Mouse (Mus musculus) forebrain, embryonic 16.5 days (tissue): ENCODE measurements at regions not wholly inside any gene's neighbourhood (a gene's known extent, or its start where the extent isn't known, plus 50 kb on each side); places are given as distances from the start of the nearest gene placed in this dataset.

Experiments
- ATAC-seq: fragments of 200-750 bp; cut with Nextera tagmentation; 2 replicates; pipeline ENCODE4 v1.8.0; 2017; ENCODE audit warnings: mild to moderate bottlenecking, moderate library complexity
- H3K27ac ChIP-seq: fragments of 300-500 bp; sonication (generic); 2 replicates; pipeline ENCODE4 v1.5.1; 2014; ENCODE audit warnings: low read length, control low read depth
- H3K27me3 ChIP-seq: fragments of 300-500 bp; sonication (generic); replicated peaks from 2 replicates; pipeline ENCODE4 v1.6.1; 2014; ENCODE audit warnings: low read length; ENCODE audit not compliant: control insufficient read depth, insufficient read depth
- H3K36me3 ChIP-seq: fragments of 300-500 bp; sonication (generic); 2 replicates; pipeline ENCODE4 v1.6.1; 2014; ENCODE audit not compliant: control insufficient read depth, insufficient read depth
- H3K4me1 ChIP-seq: fragments of 300-500 bp; sonication (generic); replicated peaks from 2 replicates; pipeline ENCODE4 v1.6.1; 2014; ENCODE audit warnings: low read length; ENCODE audit not compliant: control insufficient read depth, insufficient read depth
- H3K4me2 ChIP-seq: fragments of 300-500 bp; sonication (generic); 2 replicates; pipeline ENCODE4 v1.6.1; 2014; ENCODE audit warnings: mild to moderate bottlenecking, low read length, control low read depth
- H3K4me3 ChIP-seq: fragments of 300-500 bp; sonication (generic); replicated peaks from 2 replicates; pipeline ENCODE4 v1.5.1; 2014; ENCODE audit warnings: mild to moderate bottlenecking, low read length, control low read depth
- H3K9ac ChIP-seq: fragments of 300-500 bp; sonication (generic); replicated peaks from 2 replicates; pipeline ENCODE4 v1.6.1; 2014; ENCODE audit warnings: low read depth, low read length, control low read depth
- H3K9me3 ChIP-seq: fragments of 300-500 bp; sonication (generic); 2 replicates; pipeline ENCODE4 v1.6.1; 2016; ENCODE audit warnings: low read length; ENCODE audit not compliant: control insufficient read depth
- WGBS: fragments of 180-500 bp; shearing (Covaris S2); extraction: QIAGEN DNeasy Blood & Tissue Kit; methylation state at CpG from one replicate; pipeline ENCODE4 v1.1.7; 2014; 5-methylcytosine and 5-hydroxymethylcytosine counted together

GRCm38 (mm10) chr8:126662797-126663784, 69.3 kb upstream of the Irf2bp2 start:
- Histone ChIP-seq H3K9me3 (no peaks in the 10 kb centered on the region), H3K9ac (0 out of 2 replicates have a peak overlapping the region, but pooled peaks have one; percentile 39), H3K27me3 (no peaks in the 10 kb centered on the region), H3K4me1 (peaks cover 85% of the 10 kb centered on the region), H3K4me3 (no peak overlapping the region), H3K4me2 (no peak overlapping the region), H3K27ac (peak overlapping the region; percentile 38; the same call in 1 of the 2 replicates), H3K36me3 (no peaks in the 10 kb centered on the region)
- ATAC-seq: no peak
- 38% methylated on average over 14 of the region's 14 CpGs for WGBS

- Histone ChIP-seq H3K4me3 (no peak overlapping the region), H3K4me1 (peaks cover 75% of the 10 kb centered on the region), H3K27me3 (no peaks in the 10 kb centered on the region), H3K4me2 (no peak overlapping the region), H3K9ac (no peak overlapping the region), H3K9me3 (no peaks in the 10 kb centered on the region), H3K27ac (no peak overlapping the region; the same call in 1 of the 2 replicates), H3K36me3 (no peaks in the 10 kb centered on the region)
- WGBS: 34% methylated on average over 5 of the region's 5 CpGs
- no peak for ATAC-seq
Measured at GRCm38 (mm10) chr8:126662151-126662550, 68.4 kb upstream of the Irf2bp2 start.

GRCm38 (mm10) chr8:126661511-126662142, 67.8 kb upstream of the Irf2bp2 start:
- Histone ChIP-seq H3K9me3 (no peaks in the 10 kb centered on the region), H3K4me3 (no peak overlapping the region), H3K4me1 (peaks cover 70% of the 10 kb centered on the region), H3K9ac (peak overlapping the region; percentile 47; the same call in 1 of the 2 replicates), H3K36me3 (no peaks in the 10 kb centered on the region), H3K27me3 (no peaks in the 10 kb centered on the region), H3K27ac (peak overlapping the region; percentile 80), H3K4me2 (peak overlapping the region; percentile 38; the same call in 1 of the 2 replicates)
- WGBS: 19% methylated on average over 14 of the region's 14 CpGs
- 0 out of 2 replicates have a peak, but pooled peaks have one; percentile 2 for ATAC-seq

- Histone ChIP-seq H3K9ac (peak overlapping the region; percentile 47), H3K27me3 (no peaks in the 10 kb centered on the region), H3K9me3 (no peaks in the 10 kb centered on the region), H3K4me3 (no peak overlapping the region), H3K4me2 (peak overlapping the region; percentile 38), H3K36me3 (no peaks in the 10 kb centered on the region), H3K4me1 (peaks cover 65% of the 10 kb centered on the region), H3K27ac (peak overlapping the region; percentile 80)
- WGBS: 1% methylated on average over 8 of the region's 12 CpGs
- ATAC-seq: peak; percentile 36
Measured at GRCm38 (mm10) chr8:126660658-126661316, 67.0 kb upstream of the Irf2bp2 start.

GRCm38 (mm10) chr8:126659691-126660657, 66.2 kb upstream of the Irf2bp2 start:
- peak; percentile 18; the same call in 1 of the 2 replicates for ATAC-seq
- no peaks in the 10 kb centered on the region for H3K27me3 ChIP-seq
- peak overlapping the region; percentile 33 for H3K9ac ChIP-seq

GRCm38 (mm10) chr8:126657546-126657945, 63.8 kb upstream of the Irf2bp2 start:
- no peak overlapping the region for H3K9ac ChIP-seq
- no peaks in the 10 kb centered on the region for H3K27me3 ChIP-seq
- H3K4me1 ChIP-seq: peaks cover 33% of the 10 kb centered on the region
- no peak overlapping the region for H3K27ac ChIP-seq
- 77% methylated on average over 6 of the region's 6 CpGs for WGBS
- ATAC-seq: no peak
- no peak overlapping the region for H3K4me2 ChIP-seq
- H3K4me3 ChIP-seq: no peak overlapping the region
- H3K9me3 ChIP-seq: no peaks in the 10 kb centered on the region
- H3K36me3 ChIP-seq: no peaks in the 10 kb centered on the region

More at GRCm38 (mm10) chr8:126659691-126660657, 66.2 kb upstream of the Irf2bp2 start:
- peak overlapping the region; percentile 38 for H3K4me2 ChIP-seq
- peak overlapping the region; percentile 65 for H3K27ac ChIP-seq
- H3K4me3 ChIP-seq: no peak overlapping the region
- 33% methylated on average over 12 of the region's 12 CpGs for WGBS
- H3K4me1 ChIP-seq: peaks cover 57% of the 10 kb centered on the region
- no peaks in the 10 kb centered on the region for H3K36me3 ChIP-seq
- H3K9me3 ChIP-seq: no peaks in the 10 kb centered on the region

- no peaks in the 10 kb centered on the region for H3K9me3 ChIP-seq
- ATAC-seq: no peak
- H3K4me2 ChIP-seq: no peak overlapping the region
- no peak overlapping the region for H3K9ac ChIP-seq
- H3K36me3 ChIP-seq: no peaks in the 10 kb centered on the region
- 86% methylated on average over 10 of the region's 10 CpGs for WGBS
- peaks cover 25% of the 10 kb centered on the region for H3K4me1 ChIP-seq
- no peak overlapping the region for H3K4me3 ChIP-seq
- H3K27me3 ChIP-seq: no peaks in the 10 kb centered on the region
- no peak overlapping the region for H3K27ac ChIP-seq
Measured at GRCm38 (mm10) chr8:126656554-126657260, 62.9 kb upstream of the Irf2bp2 start.

- H3K4me3 ChIP-seq: no peak overlapping the region
- no peaks in the 10 kb centered on the region for H3K9me3 ChIP-seq
- no peak overlapping the region for H3K4me2 ChIP-seq
- H3K36me3 ChIP-seq: no peaks in the 10 kb centered on the region
- 54% methylated on average over 2 of the region's 2 CpGs for WGBS
- peaks cover 13% of the 10 kb centered on the region for H3K4me1 ChIP-seq
- no peak for ATAC-seq
- H3K27ac ChIP-seq: no peak overlapping the region
- no peaks in the 10 kb centered on the region for H3K27me3 ChIP-seq
- H3K9ac ChIP-seq: no peak overlapping the region
Measured at GRCm38 (mm10) chr8:126655565-126655964, 61.8 kb upstream of the Irf2bp2 start.
